Mouse (Mus musculus): Measurements from ENCODE around the gene 0610030E20Rik. TPM values are rescaled to one million over a fixed set of nuclear protein-coding genes. Genes with fewer than 3 reads are reported as not detected.
A peak's percentile ranks its signal among the peaks of the same experiment; 100 is the strongest.

0610030E20Rik gene
- polyA plus RNA-seq, 1 experiment from 2014 or later, result 17.4 TPM

DNA sequence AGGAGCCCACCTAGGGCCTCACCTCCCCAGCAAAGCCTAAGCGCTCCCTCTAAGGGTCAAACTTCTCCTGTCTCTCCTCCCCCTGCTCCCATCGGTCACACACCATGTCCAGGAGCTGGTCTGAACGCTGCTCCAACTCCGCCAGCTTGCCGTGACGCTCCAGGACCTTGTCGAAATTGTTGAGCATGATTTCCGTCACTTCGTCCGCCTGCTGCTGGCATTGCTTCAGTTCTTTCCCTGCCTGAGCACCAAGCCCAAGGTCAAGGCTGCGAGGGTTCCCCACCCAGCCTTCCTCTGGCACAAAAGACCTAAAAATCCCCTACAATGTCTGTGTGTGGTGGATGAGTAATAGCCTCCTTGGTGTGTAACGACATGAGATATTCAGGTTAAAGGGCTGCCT, 23.0 kb downstream of the 0610030E20Rik start:
- H3K9me3 ChIP-seq (replicated peaks; ENCODE audit: control insufficient read depth, low read length), result no peaks in the 10 kb centered on the region
- H3K4me1 ChIP-seq (ENCODE audit: control insufficient read depth, insufficient read depth, low read length), result peaks cover 20% of the 10 kb centered on the region
- no peak overlapping the region for H3K4me3 ChIP-seq (ENCODE audit: low read depth, low read length)
- 77% methylated on average over 12 of the region's 12 CpGs for WGBS (ENCODE audit: insufficient replicate concordance)
- no peaks in the 10 kb centered on the region for H3K36me3 ChIP-seq (ENCODE audit: control insufficient read depth, insufficient read depth, low read length)
- no peaks in the 10 kb centered on the region for H3K27me3 ChIP-seq (ENCODE audit: control insufficient read depth, insufficient read depth, low read length)
- H3K9ac ChIP-seq (ENCODE audit: low read depth, low read length), result no peak overlapping the region
- no peak overlapping the region for H3K27ac ChIP-seq (ENCODE audit: low read depth, low read length)
- H3K4me2 ChIP-seq, result no peak overlapping the region
- no peak for ATAC-seq (replicated peaks; ENCODE audit: insufficient number of reproducible peaks, low FRiP score, low TSS enrichment)

GRCm38 (mm10) chr6:72371147-72371546, 24.0 kb downstream of the 0610030E20Rik start:
- ATAC-seq (replicated peaks; ENCODE audit: insufficient number of reproducible peaks, low FRiP score, low TSS enrichment), result peak; percentile 56
- Histone ChIP-seq H3K4me2 (peak overlapping the region; percentile 1; the same call in 1 of the 2 replicates), H3K27me3 (ENCODE audit: control insufficient read depth, insufficient read depth, low read length) (no peaks in the 10 kb centered on the region), H3K36me3 (ENCODE audit: control insufficient read depth, insufficient read depth, low read length) (no peaks in the 10 kb centered on the region), H3K9ac (ENCODE audit: low read depth, low read length) (peak overlapping the region; percentile 46; the same call in 1 of the 2 replicates), H3K27ac (ENCODE audit: low read depth, low read length) (peak overlapping the region; percentile 88), H3K9me3 (replicated peaks; ENCODE audit: control insufficient read depth, low read length) (no peaks in the 10 kb centered on the region), H3K4me3 (ENCODE audit: low read depth, low read length) (no peak overlapping the region), H3K4me1 (ENCODE audit: control insufficient read depth, insufficient read depth, low read length) (peaks cover 20% of the 10 kb centered on the region)
- WGBS (ENCODE audit: insufficient replicate concordance), result 22% methylated on average over 5 of the region's 5 CpGs

DNA sequence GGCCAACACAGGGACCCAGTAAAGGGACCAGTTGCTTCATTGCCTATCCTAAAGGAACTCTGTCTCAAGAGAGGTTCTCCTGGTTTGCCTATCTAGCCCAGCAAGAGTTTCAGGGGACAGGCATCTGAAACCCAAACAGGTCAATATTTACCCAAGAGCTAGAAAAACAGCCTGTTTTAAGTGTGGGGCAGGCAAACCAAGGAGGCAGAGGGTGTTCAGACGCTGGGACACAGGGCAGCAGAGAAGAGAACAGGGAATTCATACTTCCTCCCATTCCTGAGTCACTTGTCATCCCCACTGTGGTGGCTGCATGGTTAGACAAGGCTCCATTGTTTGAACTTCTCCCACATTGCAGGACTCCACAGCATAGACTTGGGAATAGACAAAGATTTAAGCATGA, 24.5 kb downstream of the 0610030E20Rik start:
- peak overlapping the region; percentile 1; the same call in 1 of the 2 replicates for H3K4me2 ChIP-seq
- ATAC-seq (replicated peaks; ENCODE audit: insufficient number of reproducible peaks, low FRiP score, low TSS enrichment), result no peak
- H3K27ac ChIP-seq (ENCODE audit: low read depth, low read length), result peak overlapping the region; percentile 88
- no peaks in the 10 kb centered on the region for H3K9me3 ChIP-seq (replicated peaks; ENCODE audit: control insufficient read depth, low read length)
- H3K27me3 ChIP-seq (ENCODE audit: control insufficient read depth, insufficient read depth, low read length), result no peaks in the 10 kb centered on the region
- H3K4me3 ChIP-seq (ENCODE audit: low read depth, low read length), result no peak overlapping the region
- H3K36me3 ChIP-seq (ENCODE audit: control insufficient read depth, insufficient read depth, low read length), result no peaks in the 10 kb centered on the region
- H3K9ac ChIP-seq (ENCODE audit: low read depth, low read length), result peak overlapping the region; percentile 46; the same call in 1 of the 2 replicates
- WGBS (ENCODE audit: insufficient replicate concordance), result 24% methylated on average over 1 of the region's 1 CpGs
- H3K4me1 ChIP-seq (ENCODE audit: control insufficient read depth, insufficient read depth, low read length), result peaks cover 20% of the 10 kb centered on the region

DNA sequence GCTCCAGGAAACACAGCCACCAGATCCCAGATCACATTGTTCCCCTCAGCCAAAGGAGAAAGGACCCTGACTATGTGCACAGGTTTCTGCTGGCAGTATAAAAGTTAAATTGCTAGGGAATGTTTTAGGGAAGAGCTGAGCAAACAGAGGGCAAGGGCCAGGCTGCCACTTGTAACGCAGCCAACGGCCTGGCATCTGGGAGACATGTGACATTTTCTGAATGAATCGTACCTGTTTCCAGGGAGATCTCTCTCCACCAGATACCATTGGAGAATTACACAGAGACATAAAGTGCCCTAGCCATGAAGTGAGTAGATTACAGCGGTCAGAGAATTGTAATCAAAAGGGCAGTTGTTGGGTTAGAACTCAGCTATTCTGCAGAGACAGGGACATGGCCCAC, 26.1 kb downstream of the 0610030E20Rik start:
- Histone ChIP-seq H3K27ac (ENCODE audit: low read depth, low read length) (0 out of 2 replicates have a peak overlapping the region, but pooled peaks have one; percentile 10), H3K4me2 (no peak overlapping the region), H3K9me3 (replicated peaks; ENCODE audit: control insufficient read depth, low read length) (no peaks in the 10 kb centered on the region), H3K4me3 (ENCODE audit: low read depth, low read length) (no peak overlapping the region), H3K36me3 (ENCODE audit: control insufficient read depth, insufficient read depth, low read length) (no peaks in the 10 kb centered on the region), H3K27me3 (ENCODE audit: control insufficient read depth, insufficient read depth, low read length) (no peaks in the 10 kb centered on the region), H3K9ac (ENCODE audit: low read depth, low read length) (no peak overlapping the region), H3K4me1 (ENCODE audit: control insufficient read depth, insufficient read depth, low read length) (peaks cover 20% of the 10 kb centered on the region)
- 84% methylated on average over 4 of the region's 4 CpGs for WGBS (ENCODE audit: insufficient replicate concordance)
- no peak for ATAC-seq (replicated peaks; ENCODE audit: insufficient number of reproducible peaks, low FRiP score, low TSS enrichment)

DNA sequence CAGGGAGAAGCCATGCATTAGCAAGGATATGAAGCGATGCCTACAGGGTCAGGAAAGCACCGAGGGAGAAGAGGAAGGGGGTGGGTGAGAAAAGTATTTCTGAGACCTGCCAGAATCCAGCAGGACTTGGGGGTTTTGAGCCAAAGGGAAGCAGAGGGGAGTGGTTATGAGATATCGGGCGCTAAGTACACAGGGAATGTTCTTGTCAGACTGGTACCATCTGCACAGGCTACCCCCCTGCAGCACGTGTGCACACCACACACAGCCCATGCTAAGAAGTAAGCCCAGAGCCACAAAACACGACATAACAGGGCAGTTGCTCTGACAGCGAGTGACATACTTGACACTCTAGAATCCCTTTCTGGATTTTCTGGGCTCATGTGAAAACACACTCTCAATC, 27.1 kb downstream of the 0610030E20Rik start:
- H3K36me3 ChIP-seq (ENCODE audit: control insufficient read depth, insufficient read depth, low read length), result no peaks in the 10 kb centered on the region
- H3K9me3 ChIP-seq (replicated peaks; ENCODE audit: control insufficient read depth, low read length), result no peaks in the 10 kb centered on the region
- no peaks in the 10 kb centered on the region for H3K27me3 ChIP-seq (ENCODE audit: control insufficient read depth, insufficient read depth, low read length)
- no peak for ATAC-seq (replicated peaks; ENCODE audit: insufficient number of reproducible peaks, low FRiP score, low TSS enrichment)
- 0 out of 2 replicates have a peak overlapping the region, but pooled peaks have one; percentile 4 for H3K4me2 ChIP-seq
- H3K9ac ChIP-seq (ENCODE audit: low read depth, low read length), result no peak overlapping the region
- H3K4me3 ChIP-seq (ENCODE audit: low read depth, low read length), result no peak overlapping the region
- 44% methylated on average over 7 of the region's 7 CpGs for WGBS (ENCODE audit: insufficient replicate concordance)
- H3K4me1 ChIP-seq (ENCODE audit: control insufficient read depth, insufficient read depth, low read length), result peaks cover 20% of the 10 kb centered on the region
- no peak overlapping the region for H3K27ac ChIP-seq (ENCODE audit: low read depth, low read length)

GRCm38 (mm10) chr6:72374820-72375563, 27.9 kb downstream of the 0610030E20Rik start:
- Histone ChIP-seq H3K36me3 (ENCODE audit: control insufficient read depth, insufficient read depth, low read length) (no peaks in the 10 kb centered on the region), H3K27me3 (ENCODE audit: control insufficient read depth, insufficient read depth, low read length) (no peaks in the 10 kb centered on the region), H3K4me2 (no peak overlapping the region; the same call in 1 of the 2 replicates), H3K9me3 (replicated peaks; ENCODE audit: control insufficient read depth, low read length) (no peaks in the 10 kb centered on the region), H3K4me3 (ENCODE audit: low read depth, low read length) (no peak overlapping the region), H3K4me1 (ENCODE audit: control insufficient read depth, insufficient read depth, low read length) (peaks cover 20% of the 10 kb centered on the region), H3K9ac (ENCODE audit: low read depth, low read length) (no peak overlapping the region), H3K27ac (ENCODE audit: low read depth, low read length) (no peak overlapping the region)
- ATAC-seq (replicated peaks; ENCODE audit: insufficient number of reproducible peaks, low FRiP score, low TSS enrichment), result no peak
- 66% methylated on average over 15 of the region's 15 CpGs for WGBS (ENCODE audit: insufficient replicate concordance)

GRCm38 (mm10) chr6:72378510-72379234, 31.6 kb downstream of the 0610030E20Rik start:
- Histone ChIP-seq H3K27me3 (ENCODE audit: control insufficient read depth, insufficient read depth, low read length) (no peaks in the 10 kb centered on the region), H3K36me3 (ENCODE audit: control insufficient read depth, insufficient read depth, low read length) (no peaks in the 10 kb centered on the region), H3K9me3 (replicated peaks; ENCODE audit: control insufficient read depth, low read length) (no peaks in the 10 kb centered on the region), H3K27ac (ENCODE audit: low read depth, low read length) (no peak overlapping the region), H3K9ac (ENCODE audit: low read depth, low read length) (no peak overlapping the region), H3K4me3 (ENCODE audit: low read depth, low read length) (no peak overlapping the region; the same call in 1 of the 2 replicates), H3K4me1 (ENCODE audit: control insufficient read depth, insufficient read depth, low read length) (peaks cover 6% of the 10 kb centered on the region), H3K4me2 (peak overlapping the region; percentile 75; the same call in 1 of the 2 replicates)
- WGBS (ENCODE audit: insufficient replicate concordance), result 82% methylated on average over 8 of the region's 8 CpGs
- ATAC-seq (replicated peaks; ENCODE audit: insufficient number of reproducible peaks, low FRiP score, low TSS enrichment), result no peak

GRCm38 (mm10) chr6:72379377-72380130, 32.4 kb downstream of the 0610030E20Rik start:
- ATAC-seq (replicated peaks; ENCODE audit: insufficient number of reproducible peaks, low FRiP score, low TSS enrichment), result 0 out of 2 replicates have a peak, but pooled peaks have one; percentile 7
- Histone ChIP-seq H3K9ac (ENCODE audit: low read depth, low read length) (peak overlapping the region; percentile 75), H3K27me3 (ENCODE audit: control insufficient read depth, insufficient read depth, low read length) (no peaks in the 10 kb centered on the region), H3K4me3 (ENCODE audit: low read depth, low read length) (peak overlapping the region; percentile 62), H3K36me3 (ENCODE audit: control insufficient read depth, insufficient read depth, low read length) (0 out of 2 replicates have a peak, but pooled peaks cover 1% of the 10 kb centered on the region), H3K9me3 (replicated peaks; ENCODE audit: control insufficient read depth, low read length) (no peaks in the 10 kb centered on the region), H3K4me1 (ENCODE audit: control insufficient read depth, insufficient read depth, low read length) (no peaks in the 10 kb centered on the region), H3K4me2 (peak overlapping the region; percentile 75), H3K27ac (ENCODE audit: low read depth, low read length) (peak overlapping the region; percentile 78)
- WGBS (ENCODE audit: insufficient replicate concordance), result 37% methylated on average over 7 of the region's 7 CpGs

Measured in heart, embryonic 11.5 days (tissue).